Mouse (Mus musculus): ENCODE results near the gene Nup62.
"Not testable (repeated sequence)": the region's sequence is repeated elsewhere in the genome, so short reads cannot be mapped to it uniquely, and the experiment has no call there.

Gene Nup62

GRCm38 (mm10) chr7:44863210-44863609 is 47.3 kb downstream of the Nup62 start:
- in situ Hi-C loops (cut with MboI; ENCODE audit: low sequenced_read_pairs), result no loop called here

GRCm38 (mm10) chr7:44863982-44864494 is 48.1 kb downstream of the Nup62 start:
- in situ Hi-C loops (cut with MboI; ENCODE audit: low sequenced_read_pairs), result no loop called here

GRCm38 (mm10) chr7:44864595-44865542 is 49.0 kb downstream of the Nup62 start:
- in situ Hi-C loops (cut with MboI; ENCODE audit: low sequenced_read_pairs), result no loop called here

- in situ Hi-C loops (cut with MboI; ENCODE audit: low sequenced_read_pairs), result no loop called here
Observed at GRCm38 (mm10) chr7:44866276-44867009, 50.6 kb downstream of the Nup62 start.

- in situ Hi-C loops (cut with MboI; ENCODE audit: low sequenced_read_pairs), result no loop called here
Observed at GRCm38 (mm10) chr7:44867010-44867702, 51.3 kb downstream of the Nup62 start.

- in situ Hi-C loops (cut with MboI; ENCODE audit: low sequenced_read_pairs), result no loop called here
Observed at GRCm38 (mm10) chr7:44867802-44868201, 51.9 kb downstream of the Nup62 start.

- in situ Hi-C loops (cut with MboI; ENCODE audit: low sequenced_read_pairs), result no loop called here
Observed at GRCm38 (mm10) chr7:44868465-44868864, 52.6 kb downstream of the Nup62 start.

GRCm38 (mm10) chr7:44868919-44869696 is 53.2 kb downstream of the Nup62 start:
- in situ Hi-C loops (cut with MboI; ENCODE audit: low sequenced_read_pairs), result no loop called here

GRCm38 (mm10) chr7:44869697-44870528 is 54.0 kb downstream of the Nup62 start, which contains the start of gene Ptov1:
Ptov1 (minus strand) TSS chr7:44869788.
- in situ Hi-C loops (cut with MboI; ENCODE audit: low sequenced_read_pairs), result no loop called here

GRCm38 (mm10) chr7:44870614-44871013 is 54.7 kb downstream of the Nup62 start:
- in situ Hi-C loops (cut with MboI; ENCODE audit: low sequenced_read_pairs), result no loop called here

- in situ Hi-C loops (cut with MboI; ENCODE audit: low sequenced_read_pairs), result no loop called here
Observed at GRCm38 (mm10) chr7:44871181-44871580, 55.3 kb downstream of the Nup62 start.

- in situ Hi-C loops (cut with MboI; ENCODE audit: low sequenced_read_pairs), result not testable (repeated sequence)
Observed at GRCm38 (mm10) chr7:44871774-44872173, 55.9 kb downstream of the Nup62 start.

GRCm38 (mm10) chr7:44877833-44878232 is 61.9 kb downstream of the Nup62 start:
- in situ Hi-C loops (cut with MboI; ENCODE audit: low sequenced_read_pairs), result no loop called here
